Mouse (Mus musculus) forebrain, embryonic 14.5 days (tissue): ENCODE results near the gene Iqgap3. TPM values are rescaled to one million over a fixed set of nuclear protein-coding genes. Genes with fewer than 3 reads are reported as not detected.

Source experiments
- ATAC-seq: fragments of 200-750 bp; cut with Nextera tagmentation; 2 replicates; pipeline ENCODE4 v1.8.0; 2017; ENCODE audit warnings: mild to moderate bottlenecking, moderate library complexity
- DNase-seq: peaks from one replicate; pipeline ENCODE4 v3.0.0-alpha.2; 2015; ENCODE audit warnings: low spot score
- H3K27ac ChIP-seq: fragments of 300-500 bp; sonication (generic); 2 replicates; pipeline ENCODE4 v1.5.1; 2014; ENCODE audit warnings: low read depth, mild to moderate bottlenecking, control low read depth, low read length, moderate library complexity
- H3K27me3 ChIP-seq: fragments of 300-500 bp; sonication (generic); replicated peaks from 2 replicates; pipeline ENCODE4 v1.6.1; 2014; ENCODE audit warnings: low read length, control low read depth, mixed read lengths; ENCODE audit not compliant: control insufficient read depth, insufficient read depth
- H3K36me3 ChIP-seq: fragments of 300-500 bp; sonication (generic); 2 replicates; pipeline ENCODE4 v1.6.1; 2014; ENCODE audit warnings: low read length, control low read depth; ENCODE audit not compliant: control insufficient read depth, insufficient read depth
- H3K4me1 ChIP-seq: fragments of 300-500 bp; sonication (generic); 2 replicates; pipeline ENCODE4 v1.6.1; 2014; ENCODE audit warnings: antibody characterized with exemption, low read length, control low read depth; ENCODE audit not compliant: control insufficient read depth, insufficient read depth
- H3K4me2 ChIP-seq: fragments of 300-500 bp; sonication (generic); 2 replicates; pipeline ENCODE4 v1.6.1; 2014; ENCODE audit warnings: mild to moderate bottlenecking, control low read depth, low read length
- H3K4me3 ChIP-seq: fragments of 300-500 bp; sonication (generic); 2 replicates; pipeline ENCODE4 v1.5.1; 2014; ENCODE audit warnings: low read depth, low read length, control low read depth
- H3K9ac ChIP-seq: fragments of 300-500 bp; sonication (generic); 2 replicates; pipeline ENCODE4 v1.6.1; 2014; ENCODE audit warnings: mild to moderate bottlenecking, low read length, control low read depth, moderate library complexity
- H3K9me3 ChIP-seq: fragments of 300-500 bp; sonication (generic); replicated peaks from 2 replicates; pipeline ENCODE4 v1.6.1; 2016; ENCODE audit warnings: low read length, control low read depth, mixed read lengths; ENCODE audit not compliant: control insufficient read depth
- WGBS: fragments of 180-500 bp; shearing (Covaris S2); extraction: QIAGEN DNeasy Blood & Tissue Kit; methylation state at CpG from one replicate; pipeline ENCODE4 v1.1.7; 2014; 5-methylcytosine and 5-hydroxymethylcytosine counted together
- polyA plus RNA-seq: library from polyadenylated mRNA; unstranded; fragments of >200 nt; fragmentation: Nextera tagmentation; extraction: Ambion mirVana; gene quantifications from 2 replicates; pipeline ENCODE4 v1.2.1, GENCODE M21; 2014

Gene Iqgap3
- 7.6 and 8.1 TPM in 2 replicates for polyA plus RNA-seq

- no peaks in the 10 kb centered on the region for H3K27me3 ChIP-seq
- H3K4me3 ChIP-seq = peak within 1 kb of the TSS; percentile 54
- H3K4me2 ChIP-seq = peak within 1 kb of the TSS; percentile 78
- H3K27ac ChIP-seq = no peak within 1 kb of the TSS
- 21% methylated on average over 33 of the region's 33 CpGs for WGBS
- ATAC-seq (peak; percentile 95), DNase-seq (peak; percentile 98)
- peaks cover 7% of the 10 kb centered on the region; the same call in 1 of the 2 replicates for H3K4me1 ChIP-seq
- 0 out of 2 replicates have a peak, but pooled peaks cover 5% of the 10 kb centered on the region for H3K36me3 ChIP-seq
- H3K9ac ChIP-seq = peak within 1 kb of the TSS; percentile 62
- H3K9me3 ChIP-seq = no peaks in the 10 kb centered on the region
Observed at GRCm38 (mm10) chr3:88081345-88082223, at the start of gene Iqgap3. TSS of gene Iqgap3 (plus strand) at chr3:88081971.

GRCm38 (mm10) chr3:88033506-88033905 is 48.3 kb upstream of the Iqgap3 start:
- DNase-seq (no peak), ATAC-seq (no peak)
- Histone ChIP-seq H3K9me3 (no peaks in the 10 kb centered on the region), H3K36me3 (no peaks in the 10 kb centered on the region), H3K27me3 (peaks cover 11% of the 10 kb centered on the region; the same call in 1 of the 2 replicates), H3K4me1 (no peaks in the 10 kb centered on the region), H3K27ac (no peak overlapping the region), H3K4me3 (no peak overlapping the region), H3K4me2 (no peak overlapping the region), H3K9ac (no peak overlapping the region)
- WGBS = 71% methylated on average over 5 of the region's 5 CpGs

DNA sequence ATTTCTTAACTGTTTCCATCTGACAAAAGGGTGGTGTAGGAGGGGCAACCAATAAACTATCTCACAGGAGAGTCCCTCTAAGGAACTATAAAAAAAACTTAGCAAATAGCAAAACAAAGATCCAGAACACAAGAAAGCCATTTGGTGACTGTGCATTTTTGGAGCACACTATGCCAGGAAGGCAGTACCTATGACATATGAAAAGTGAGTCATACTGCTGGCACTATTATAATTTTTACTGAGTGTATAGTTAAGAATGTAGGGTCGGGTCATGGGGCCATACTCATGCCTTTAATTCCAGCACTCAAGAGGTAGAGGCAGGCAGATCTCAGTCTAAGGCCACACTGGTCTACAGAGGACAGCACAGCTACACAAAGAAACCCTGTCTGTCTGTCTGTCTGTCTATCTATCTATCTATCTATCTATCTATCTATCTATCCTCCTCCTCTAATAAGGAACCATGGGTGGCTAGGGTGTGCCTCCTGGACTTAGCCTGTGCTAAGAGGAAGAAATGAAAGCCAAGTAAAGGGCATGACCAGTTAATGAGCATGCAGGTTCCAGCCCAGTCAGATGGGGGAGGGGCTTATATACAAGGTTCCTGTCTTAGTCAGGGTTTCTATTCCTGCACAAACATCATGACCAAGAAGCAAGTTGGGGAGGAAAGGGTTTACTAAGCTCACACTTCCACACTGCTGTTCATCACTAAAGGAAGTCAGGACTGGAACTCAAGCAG is 46.0 kb upstream of the Iqgap3 start:
- ATAC-seq (no peak), DNase-seq (no peak)
- H3K27ac ChIP-seq = no peak overlapping the region
- 56% methylated on average over 1 of the region's 1 CpGs for WGBS
- no peaks in the 10 kb centered on the region for H3K9me3 ChIP-seq
- peaks cover 6% of the 10 kb centered on the region; the same call in 1 of the 2 replicates for H3K27me3 ChIP-seq
- H3K4me1 ChIP-seq = no peaks in the 10 kb centered on the region
- H3K4me2 ChIP-seq = no peak overlapping the region
- H3K4me3 ChIP-seq = no peak overlapping the region
- no peak overlapping the region for H3K9ac ChIP-seq
- no peaks in the 10 kb centered on the region for H3K36me3 ChIP-seq

DNA sequence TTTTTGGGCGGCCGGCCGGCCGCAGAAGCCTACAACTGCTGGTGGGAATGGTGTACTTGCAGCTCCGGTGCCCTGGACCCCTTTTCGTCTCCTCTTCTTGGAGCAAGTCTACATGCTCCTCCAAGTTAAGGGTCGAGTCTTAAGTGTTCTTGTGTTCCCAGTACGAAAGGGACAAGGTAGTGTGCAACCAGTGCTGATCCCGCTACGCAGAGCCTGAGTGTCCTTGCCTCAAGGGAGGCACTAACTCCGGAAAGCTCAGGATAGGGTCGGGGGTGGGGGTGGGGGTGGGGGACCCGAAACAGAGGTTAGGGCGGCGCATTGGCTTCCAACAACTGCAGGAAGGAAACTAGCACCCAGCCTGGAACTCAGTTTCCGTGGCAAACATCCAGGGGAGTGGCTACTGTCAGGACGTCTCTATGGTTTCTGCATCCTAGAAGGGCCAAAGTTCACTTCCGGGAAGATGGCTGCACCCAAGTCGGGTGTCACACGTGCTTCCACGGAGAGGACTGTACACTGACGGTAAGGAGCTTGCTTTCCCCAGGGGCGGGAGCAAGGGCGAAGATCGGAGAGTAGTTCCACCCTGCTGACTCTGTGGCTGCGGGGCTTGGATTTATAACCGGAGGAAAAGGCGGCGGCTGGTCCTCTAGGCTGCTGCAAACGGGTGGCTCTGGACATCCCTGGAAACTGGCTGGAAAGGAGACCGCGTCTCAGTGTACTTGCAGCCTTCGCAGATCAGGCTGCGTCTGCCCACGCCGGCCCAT is 38.9 kb upstream of the Iqgap3 start, which contains the start of gene Gpatch4:
TSS of gene Gpatch4 (plus strand) at position 448 of the 761 bp plus-strand sequence.
- H3K36me3 ChIP-seq = no peaks in the 10 kb centered on the region
- WGBS = 9% methylated on average over 36 of the region's 36 CpGs
- DNase-seq (peak; percentile 99), ATAC-seq (peak; percentile 97)
- peak within 1 kb of the TSS; percentile 63 for H3K9ac ChIP-seq
- peak within 1 kb of the TSS; percentile 58 for H3K4me3 ChIP-seq
- H3K4me2 ChIP-seq = peak within 1 kb of the TSS; percentile 81
- H3K27me3 ChIP-seq = 0 out of 2 replicates have a peak, but pooled peaks cover 5% of the 10 kb centered on the region
- no peak within 1 kb of the TSS for H3K27ac ChIP-seq
- 0 out of 2 replicates have a peak, but pooled peaks cover 5% of the 10 kb centered on the region for H3K4me1 ChIP-seq
- H3K9me3 ChIP-seq = no peaks in the 10 kb centered on the region

- Histone ChIP-seq H3K27me3 (no peaks in the 10 kb centered on the region), H3K4me1 (no peaks in the 10 kb centered on the region), H3K27ac (no peak overlapping the region), H3K36me3 (peaks cover 40% of the 10 kb centered on the region), H3K9me3 (no peaks in the 10 kb centered on the region), H3K9ac (no peak overlapping the region), H3K4me2 (no peak overlapping the region), H3K4me3 (no peak overlapping the region)
- no peak for ATAC-seq
- DNase-seq = no peak
- WGBS = 95% methylated on average over 3 of the region's 3 CpGs
Observed at GRCm38 (mm10) chr3:88049532-88049931, 32.2 kb upstream of the Iqgap3 start.

GRCm38 (mm10) chr3:88057030-88057429 is 24.7 kb upstream of the Iqgap3 start:
- Histone ChIP-seq H3K36me3 (peaks cover 37% of the 10 kb centered on the region), H3K27ac (no peak overlapping the region), H3K4me2 (peak overlapping the region; percentile 96), H3K4me3 (no peak overlapping the region; the same call in 1 of the 2 replicates), H3K9ac (no peak overlapping the region; the same call in 1 of the 2 replicates), H3K27me3 (no peaks in the 10 kb centered on the region), H3K4me1 (peaks cover 7% of the 10 kb centered on the region; the same call in 1 of the 2 replicates), H3K9me3 (no peaks in the 10 kb centered on the region)
- ATAC-seq (no peak), DNase-seq (no peak)
- 96% methylated on average over 6 of the region's 6 CpGs for WGBS

GRCm38 (mm10) chr3:88057902-88058696 is 23.7 kb upstream of the Iqgap3 start, which contains the start of gene Naxe:
TSS of gene Naxe (minus strand) at chr3:88058495.
- H3K9me3 ChIP-seq = no peaks in the 10 kb centered on the region
- H3K27ac ChIP-seq = peak within 1 kb of the TSS; percentile 6; the same call in 1 of the 2 replicates
- peak within 1 kb of the TSS; percentile 92 for H3K9ac ChIP-seq
- H3K27me3 ChIP-seq = no peaks in the 10 kb centered on the region
- H3K4me2 ChIP-seq = peak within 1 kb of the TSS; percentile 96
- peak; percentile 93 for DNase-seq
- 1% methylated on average over 60 of the region's 60 CpGs for WGBS
- peaks cover 29% of the 10 kb centered on the region for H3K36me3 ChIP-seq
- peaks cover 7% of the 10 kb centered on the region; the same call in 1 of the 2 replicates for H3K4me1 ChIP-seq
- peak within 1 kb of the TSS; percentile 96 for H3K4me3 ChIP-seq
- ATAC-seq = peak; percentile 97
